Mouse (Mus musculus): ENCODE measurements around the gene Fmo5.

Fmo5 gene

GRCm38 (mm10) chr3:97681321-97682158, 52.9 kb downstream of the Fmo5 start:
- DNase-seq (ENCODE audit: low spot score) = peak; percentile 63

- DNase-seq (ENCODE audit: low spot score) = no peak
These were observed 53.5 kb downstream of the Fmo5 start for GRCm38 (mm10) chr3:97682159-97682502.

GRCm38 (mm10) chr3:97682576-97682975, 54.0 kb downstream of the Fmo5 start:
- DNase-seq (ENCODE audit: low spot score) = no peak

GRCm38 (mm10) chr3:97683560-97684195, 55.1 kb downstream of the Fmo5 start:
- no peak for DNase-seq (ENCODE audit: low spot score)

GRCm38 (mm10) chr3:97686372-97687117, 57.9 kb downstream of the Fmo5 start:
- no peak for DNase-seq (ENCODE audit: low spot score)

- no peak for DNase-seq (ENCODE audit: low spot score)
These were observed 60.7 kb downstream of the Fmo5 start for GRCm38 (mm10) chr3:97689289-97689688.

- no peak for DNase-seq (ENCODE audit: low spot score)
These were observed 62.0 kb downstream of the Fmo5 start for GRCm38 (mm10) chr3:97690590-97690989.

- DNase-seq (ENCODE audit: low spot score) = no peak
These were observed 62.9 kb downstream of the Fmo5 start for GRCm38 (mm10) chr3:97691443-97692017.

GRCm38 (mm10) chr3:97693806-97694205, 65.2 kb downstream of the Fmo5 start:
- no peak for DNase-seq (ENCODE audit: low spot score)

- DNase-seq (ENCODE audit: low spot score) = no peak
These were observed 68.3 kb downstream of the Fmo5 start for GRCm38 (mm10) chr3:97696866-97697265.

GRCm38 (mm10) chr3:97697291-97697690, 68.7 kb downstream of the Fmo5 start:
- no peak for DNase-seq (ENCODE audit: low spot score)

- no peak for DNase-seq (ENCODE audit: low spot score)
These were observed 70.5 kb downstream of the Fmo5 start for GRCm38 (mm10) chr3:97699061-97699460.

- DNase-seq (ENCODE audit: low spot score) = no peak
These were observed 72.6 kb downstream of the Fmo5 start for GRCm38 (mm10) chr3:97701198-97701597.

GRCm38 (mm10) chr3:97702448-97703080, 74.0 kb downstream of the Fmo5 start:
- no peak for DNase-seq (ENCODE audit: low spot score)
